Mouse (Mus musculus): ENCODE measurements around the gene Camp. TPM values are rescaled to one million over a fixed set of nuclear protein-coding genes. Genes with fewer than 3 reads are reported as not detected.
A peak's percentile ranks its signal among the peaks of the same experiment; 100 is the strongest.
"Not testable (repeated sequence)": the region's sequence is repeated elsewhere in the genome, so short reads cannot be mapped to it uniquely, and the experiment has no call there.

Camp gene
- polyA plus RNA-seq, 1 experiment from 2014 or later: 0.84 TPM

DNA sequence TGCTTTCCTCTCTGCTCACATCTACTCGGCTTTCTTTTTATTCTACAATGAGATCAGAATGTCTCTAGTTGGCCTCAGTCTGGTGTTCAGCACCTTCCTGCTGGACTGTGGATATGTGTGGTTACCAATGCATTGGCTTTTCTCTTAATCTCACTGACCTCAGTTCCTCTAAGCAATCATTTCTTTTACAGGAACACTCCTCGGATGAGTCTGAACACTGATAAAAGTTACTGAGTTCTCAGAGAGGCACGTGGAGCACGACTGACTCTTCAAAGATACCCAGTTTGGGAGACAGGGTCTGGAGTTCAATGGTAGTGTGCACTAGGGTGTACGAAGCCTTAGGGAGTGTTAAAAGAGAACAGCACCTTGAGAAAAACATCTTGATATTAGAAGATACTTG, 23.2 kb downstream of the Camp start:
- Histone ChIP-seq H3K4me2 (no peak overlapping the region), H3K9ac (no peak overlapping the region), H3K27ac (no peak overlapping the region), H3K36me3 (peaks cover 18% of the 10 kb centered on the region), H3K9me3 (no peaks in the 10 kb centered on the region), H3K4me1 (replicated peaks) (no peaks in the 10 kb centered on the region), H3K4me3 (no peak overlapping the region), H3K27me3 (no peaks in the 10 kb centered on the region)
- WGBS: 75% methylated on average over 5 of the region's 5 CpGs
- no peak for ATAC-seq (ENCODE audit: low FRiP score)

DNA sequence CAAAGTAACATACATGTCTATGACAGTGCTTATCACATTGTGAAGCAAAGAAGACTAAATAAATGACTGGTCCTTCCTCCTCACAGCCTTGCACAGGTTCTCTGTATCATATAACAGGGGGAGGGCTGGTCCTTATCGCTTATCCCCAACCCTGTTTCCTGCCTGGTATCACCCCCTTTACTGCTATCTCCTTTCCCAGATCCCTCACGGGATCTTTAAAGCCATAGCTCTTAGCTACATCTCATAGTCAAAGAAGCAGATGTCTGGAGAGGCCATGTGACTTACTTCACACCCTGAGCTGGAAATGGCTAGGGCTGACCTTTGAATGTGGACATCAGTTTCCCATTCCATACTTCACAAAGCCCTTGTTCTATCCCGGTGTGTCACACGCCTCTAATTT, 23.7 kb downstream of the Camp start:
- WGBS: 77% methylated on average over 4 of the region's 4 CpGs
- no peaks in the 10 kb centered on the region for H3K4me1 ChIP-seq (replicated peaks)
- H3K9ac ChIP-seq: no peak overlapping the region
- no peak overlapping the region for H3K4me3 ChIP-seq
- no peaks in the 10 kb centered on the region for H3K9me3 ChIP-seq
- H3K36me3 ChIP-seq: peaks cover 14% of the 10 kb centered on the region
- H3K27me3 ChIP-seq: no peaks in the 10 kb centered on the region
- no peak for ATAC-seq (ENCODE audit: low FRiP score)
- no peak overlapping the region for H3K27ac ChIP-seq
- H3K4me2 ChIP-seq: no peak overlapping the region

DNA sequence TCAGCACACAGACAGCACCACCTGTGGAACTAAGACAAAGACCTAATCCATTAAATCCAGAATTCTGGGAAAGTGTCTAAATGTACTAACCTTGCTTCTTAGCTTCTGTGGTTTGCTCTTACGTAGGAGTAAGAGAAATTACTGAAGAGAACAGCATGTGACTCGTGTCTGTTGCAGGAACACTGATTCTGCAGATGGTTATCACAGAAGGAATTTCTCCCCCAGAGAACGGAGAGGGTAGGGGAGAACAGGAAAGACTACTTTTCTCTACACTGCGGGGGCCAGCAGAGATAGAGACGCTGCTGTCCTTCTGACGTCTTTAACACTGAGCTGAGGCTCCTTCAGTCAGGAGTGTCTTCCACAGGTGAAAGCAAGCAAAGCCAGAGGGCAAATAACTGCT, 33.1 kb downstream of the Camp start:
- Histone ChIP-seq H3K27ac (no peak overlapping the region), H3K4me2 (no peak overlapping the region), H3K9me3 (no peaks in the 10 kb centered on the region), H3K9ac (no peak overlapping the region), H3K27me3 (no peaks in the 10 kb centered on the region), H3K36me3 (no peaks in the 10 kb centered on the region), H3K4me3 (no peak overlapping the region), H3K4me1 (replicated peaks) (peaks cover 10% of the 10 kb centered on the region)
- WGBS: 65% methylated on average over 6 of the region's 6 CpGs
- ATAC-seq (ENCODE audit: low FRiP score): no peak

DNA sequence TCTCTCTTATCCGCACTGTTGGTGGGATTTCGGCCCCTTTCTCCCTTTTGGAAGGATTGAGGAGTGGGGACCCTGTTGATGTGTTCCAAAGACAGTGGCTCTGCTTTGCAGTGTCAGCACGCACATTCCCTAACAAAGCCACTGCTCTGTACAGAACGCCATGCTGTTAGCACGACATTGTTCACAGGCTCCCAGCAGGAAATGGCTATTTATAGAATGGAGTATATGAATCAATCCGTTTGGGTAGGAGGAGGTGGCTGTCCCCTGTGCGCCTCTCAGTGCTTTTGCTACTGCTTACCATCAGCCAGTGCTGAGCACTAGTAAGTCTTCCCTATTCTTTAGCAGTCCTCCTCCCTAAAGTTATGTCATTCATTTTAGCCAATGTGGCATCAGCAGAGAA, 36.0 kb downstream of the Camp start:
- Histone ChIP-seq H3K36me3 (no peaks in the 10 kb centered on the region), H3K27me3 (no peaks in the 10 kb centered on the region), H3K27ac (no peak overlapping the region), H3K9me3 (no peaks in the 10 kb centered on the region), H3K4me3 (no peak overlapping the region), H3K9ac (no peak overlapping the region), H3K4me1 (replicated peaks) (peaks cover 10% of the 10 kb centered on the region), H3K4me2 (0 out of 2 replicates have a peak overlapping the region, but pooled peaks have one; percentile 13)
- 35% methylated on average over 7 of the region's 7 CpGs for WGBS
- no peak for ATAC-seq (ENCODE audit: low FRiP score)

DNA sequence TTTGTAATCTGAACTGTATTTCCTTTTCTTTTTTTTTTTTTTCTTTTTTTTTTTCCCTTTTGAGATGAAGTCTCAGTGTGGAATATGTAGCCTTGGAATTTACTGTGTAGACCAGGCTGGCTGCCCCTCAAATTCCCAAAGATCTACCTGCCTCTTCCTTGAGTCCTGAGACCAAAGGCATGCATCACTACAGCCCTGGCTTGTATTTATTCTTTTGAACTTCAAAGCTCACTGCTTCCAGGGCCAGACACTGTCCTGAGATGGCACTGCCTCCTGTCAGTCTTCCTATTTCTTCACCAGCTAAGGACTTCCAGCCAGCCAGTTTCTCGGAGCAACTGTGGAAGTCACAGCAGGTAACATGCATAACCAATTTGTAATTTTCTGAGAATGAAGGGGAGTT, 37.4 kb downstream of the Camp start, which contains the start of gene Spink8:
Gene Spink8 (plus strand): TSS at position 301 of the 400 bp plus-strand sequence.
- WGBS: 48% methylated on average over 1 of the region's 1 CpGs
- H3K27me3 ChIP-seq: no peaks in the 10 kb centered on the region
- H3K9ac ChIP-seq: no peak within 1 kb of the TSS
- no peaks in the 10 kb centered on the region for H3K9me3 ChIP-seq
- H3K36me3 ChIP-seq: no peaks in the 10 kb centered on the region
- H3K4me1 ChIP-seq (replicated peaks): peaks cover 10% of the 10 kb centered on the region
- ATAC-seq (ENCODE audit: low FRiP score): no peak
- H3K4me2 ChIP-seq: no peak within 1 kb of the TSS
- no peak within 1 kb of the TSS for H3K4me3 ChIP-seq
- no peak within 1 kb of the TSS for H3K27ac ChIP-seq

DNA sequence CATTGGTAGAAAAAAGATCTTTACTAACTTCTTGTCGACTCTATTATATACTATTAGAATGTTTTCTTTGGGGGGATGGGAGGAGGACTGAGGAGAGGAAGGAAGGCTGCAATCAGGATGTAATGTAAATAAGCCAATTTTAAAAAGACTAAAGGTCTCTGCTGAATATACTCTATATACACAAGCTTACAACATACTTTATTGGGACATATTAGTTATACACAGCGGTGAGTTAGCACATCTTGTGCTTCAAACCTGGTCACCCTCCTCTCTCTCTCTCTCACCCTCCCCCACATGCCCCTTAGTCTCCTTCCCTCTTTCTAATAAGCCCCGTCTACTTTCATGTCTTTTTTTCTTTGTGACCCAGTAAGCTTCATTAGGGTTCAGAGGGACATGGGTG, 41.5 kb downstream of the Camp start:
- Histone ChIP-seq H3K36me3 (no peaks in the 10 kb centered on the region), H3K4me3 (no peak overlapping the region), H3K27ac (no peak overlapping the region), H3K4me1 (replicated peaks) (no peaks in the 10 kb centered on the region), H3K9ac (no peak overlapping the region), H3K9me3 (no peaks in the 10 kb centered on the region), H3K4me2 (no peak overlapping the region), H3K27me3 (no peaks in the 10 kb centered on the region)
- ATAC-seq (ENCODE audit: low FRiP score): no peak
- 66% methylated on average over 3 of the region's 3 CpGs for WGBS

DNA sequence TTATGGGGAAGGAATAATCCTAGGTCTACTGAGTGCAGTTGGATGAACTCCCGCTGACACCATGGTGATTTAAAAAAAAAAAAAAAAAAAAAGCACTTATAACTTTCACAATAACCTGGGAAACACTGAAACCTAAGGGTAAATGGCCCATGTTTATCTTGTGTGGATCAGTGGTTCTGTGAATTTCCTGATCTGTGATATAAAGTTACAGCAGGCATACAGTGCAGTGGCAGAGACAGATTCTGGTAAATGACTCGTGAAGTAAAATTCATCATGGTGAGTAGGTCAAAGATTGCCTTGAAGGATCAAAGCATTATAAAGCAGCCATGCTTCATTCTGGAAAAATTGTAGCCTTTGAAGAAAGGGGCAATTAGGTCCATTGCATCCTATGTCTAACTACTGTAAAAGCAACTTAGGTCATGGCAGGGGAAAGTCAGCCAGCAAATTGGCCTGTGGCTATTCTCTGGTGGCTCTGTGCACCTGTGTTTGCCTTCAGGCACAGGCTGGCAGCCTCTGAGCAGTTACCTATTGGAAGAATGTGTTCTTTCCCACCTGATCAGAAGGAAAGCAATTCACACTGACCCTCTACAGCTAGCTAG, 42.6 kb downstream of the Camp start:
- WGBS: 87% methylated on average over 2 of the region's 2 CpGs
- no peak for ATAC-seq (ENCODE audit: low FRiP score)
- H3K9me3 ChIP-seq: no peaks in the 10 kb centered on the region
- no peaks in the 10 kb centered on the region for H3K27me3 ChIP-seq
- no peak overlapping the region for H3K9ac ChIP-seq
- no peak overlapping the region for H3K4me3 ChIP-seq
- no peak overlapping the region for H3K4me2 ChIP-seq
- no peak overlapping the region for H3K27ac ChIP-seq
- H3K4me1 ChIP-seq (replicated peaks): no peaks in the 10 kb centered on the region
- no peaks in the 10 kb centered on the region for H3K36me3 ChIP-seq

DNA sequence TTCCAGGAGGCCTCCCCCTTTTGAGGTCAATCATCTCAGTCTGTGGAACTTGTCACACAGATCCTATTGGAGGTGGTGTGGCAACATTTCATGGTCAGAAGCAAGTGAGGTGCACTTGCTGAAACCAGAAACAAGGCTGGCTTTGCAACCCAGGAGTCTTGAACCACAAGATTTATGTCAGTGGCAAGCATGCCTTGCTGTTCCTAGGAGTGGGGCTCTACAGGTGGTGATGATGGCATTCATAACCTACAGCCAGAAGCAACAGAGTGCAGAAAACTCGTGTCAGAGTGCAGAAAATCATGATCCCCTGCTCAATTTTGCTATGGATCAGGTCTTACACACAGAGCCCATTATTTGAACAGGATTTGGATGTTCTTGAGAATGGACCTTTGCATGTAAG, 43.2 kb downstream of the Camp start:
- no peak overlapping the region for H3K4me2 ChIP-seq
- no peaks in the 10 kb centered on the region for H3K9me3 ChIP-seq
- H3K4me3 ChIP-seq: no peak overlapping the region
- H3K9ac ChIP-seq: no peak overlapping the region
- no peak for ATAC-seq (ENCODE audit: low FRiP score)
- no peaks in the 10 kb centered on the region for H3K4me1 ChIP-seq (replicated peaks)
- 61% methylated on average over 1 of the region's 1 CpGs for WGBS
- H3K36me3 ChIP-seq: no peaks in the 10 kb centered on the region
- H3K27me3 ChIP-seq: no peaks in the 10 kb centered on the region
- H3K27ac ChIP-seq: no peak overlapping the region

DNA sequence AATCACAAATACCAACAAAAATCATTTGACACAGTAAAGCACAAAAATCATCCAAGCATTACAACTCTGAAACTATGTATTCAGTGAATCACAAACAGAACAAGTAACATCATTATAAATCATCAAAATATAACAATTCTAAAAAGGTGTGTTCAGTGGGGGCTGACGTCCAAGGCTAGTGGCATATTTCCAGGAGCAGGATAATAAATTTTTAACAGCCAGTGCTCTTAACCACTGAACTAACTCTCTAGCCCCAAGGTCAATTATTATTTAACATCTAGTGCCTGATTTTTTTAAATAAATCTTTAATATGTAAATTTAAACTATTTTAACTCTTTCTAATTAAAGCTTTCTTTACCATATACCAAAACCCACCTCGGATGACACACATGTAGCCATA, 43.8 kb downstream of the Camp start:
- H3K4me2 ChIP-seq; ATAC-seq (ENCODE audit: low FRiP score); H3K4me1 ChIP-seq (replicated peaks); H3K27me3 ChIP-seq; H3K36me3 ChIP-seq; H3K27ac ChIP-seq; H3K9ac ChIP-seq; H3K4me3 ChIP-seq; H3K9me3 ChIP-seq: not testable (repeated sequence)
- WGBS: 82% methylated on average over 2 of the region's 2 CpGs

DNA sequence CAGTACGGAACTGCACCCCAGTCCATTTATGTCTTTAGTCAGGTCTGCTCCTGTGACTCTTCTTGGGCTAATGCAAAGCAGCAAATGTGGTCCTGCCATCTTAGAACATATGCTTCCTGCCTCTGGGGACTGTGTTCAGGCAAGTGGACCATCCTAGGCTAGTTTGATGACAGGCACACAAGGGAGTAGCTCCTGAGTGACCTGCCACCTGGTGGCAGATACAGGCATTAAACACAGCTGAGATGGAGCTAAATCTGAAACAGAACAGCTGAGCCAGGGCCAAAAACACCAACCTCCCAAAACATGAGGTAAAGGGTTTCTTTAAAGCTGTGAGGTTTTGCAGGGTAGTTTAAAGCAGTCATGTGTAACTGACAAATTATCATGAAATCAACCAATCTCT, 51.4 kb downstream of the Camp start:
- no peaks in the 10 kb centered on the region for H3K4me1 ChIP-seq (replicated peaks)
- H3K4me2 ChIP-seq: no peak overlapping the region
- no peak overlapping the region for H3K4me3 ChIP-seq
- no peaks in the 10 kb centered on the region for H3K27me3 ChIP-seq
- H3K27ac ChIP-seq: no peak overlapping the region
- WGBS: 88% methylated on average over 1 of the region's 1 CpGs
- no peaks in the 10 kb centered on the region for H3K9me3 ChIP-seq
- no peaks in the 10 kb centered on the region for H3K36me3 ChIP-seq
- no peak overlapping the region for H3K9ac ChIP-seq
- ATAC-seq (ENCODE audit: low FRiP score): no peak

Small RNAs within 50 kb of the gene (microRNA-seq; reads per million reads assigned to microRNA genes)
- 1.6 reads per million for gene Mir7089

Other genes starting within 250 kb of the Camp start
- not detected in 2 replicates for gene Fbxw24, start 223.6 kb downstream of the Camp start, polyA plus RNA-seq (2015; fragmentation: Nextera tagmentation; extraction: Ambion mirVana)
- not detected in 2 replicates for gene Fbxw25, start 185.0 kb downstream of the Camp start, polyA plus RNA-seq (2015; fragmentation: Nextera tagmentation; extraction: Ambion mirVana)
- not detected in 2 replicates for gene Fbxw18, start 146.9 kb downstream of the Camp start, polyA plus RNA-seq (2015; fragmentation: Nextera tagmentation; extraction: Ambion mirVana)
- not detected in 2 replicates for gene Fbxw26, start 103.5 kb downstream of the Camp start, polyA plus RNA-seq (2015; fragmentation: Nextera tagmentation; extraction: Ambion mirVana)
- gene Fbxw27, start 58.9 kb downstream of the Camp start, polyA plus RNA-seq (2015; fragmentation: Nextera tagmentation; extraction: Ambion mirVana): not detected in 2 replicates
- 1.6 TPM in 1 of 2 replicates, not detected in the other for gene Spink8, start 37.3 kb downstream of the Camp start, polyA plus RNA-seq (2015; fragmentation: Nextera tagmentation; extraction: Ambion mirVana)
- gene Nme6, start 16.9 kb downstream of the Camp start, polyA plus RNA-seq (2015; fragmentation: Nextera tagmentation; extraction: Ambion mirVana): 65.7 and 69.1 TPM in 2 replicates
- 18.0 and 18.5 TPM in 2 replicates for gene Cdc25a, start 26.0 kb upstream of the Camp start, polyA plus RNA-seq (2015; fragmentation: Nextera tagmentation; extraction: Ambion mirVana)
- 156 and 166 TPM in 2 replicates for gene Map4, start 81.8 kb upstream of the Camp start, polyA plus RNA-seq (2015; fragmentation: Nextera tagmentation; extraction: Ambion mirVana)

Data from hindbrain, embryonic 13.5 days (tissue).